Mouse (Mus musculus): ENCODE measurements around the gene Btbd35f17.
"Not testable (repeated sequence)": the region's sequence is repeated elsewhere in the genome, so short reads cannot be mapped to it uniquely, and the experiment has no call there.

Btbd35f17 gene

DNA sequence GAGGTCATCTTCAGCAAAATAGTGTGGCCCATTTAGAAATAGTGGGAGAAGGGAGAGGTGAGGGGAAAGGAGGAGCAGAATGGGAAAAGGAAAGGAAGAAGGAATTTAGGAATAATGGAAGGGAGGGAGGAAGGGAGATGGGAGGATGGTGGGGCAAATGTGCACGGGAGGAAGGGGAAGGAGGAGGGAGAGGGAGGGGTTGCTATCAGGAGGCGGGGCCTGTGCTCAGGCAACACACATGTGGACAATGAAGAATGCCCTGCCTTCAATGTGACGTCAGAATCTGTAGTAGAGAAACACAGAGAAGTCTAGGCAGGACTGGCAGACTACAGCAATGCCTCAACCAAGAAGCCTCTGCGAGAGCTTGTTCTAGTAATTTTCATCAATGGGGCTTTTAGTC is at the start of gene Btbd35f17:
Gene Btbd35f17, plus strand, starts transcription at position 301 of the 400 bp plus-strand sequence.
- DNase-seq (ENCODE audit: low spot score), result not testable (repeated sequence)
